Mouse (Mus musculus): ENCODE results near the gene Crtc1. TPM values are rescaled to one million over a fixed set of nuclear protein-coding genes. Genes with fewer than 3 reads are reported as not detected.
A peak's percentile ranks its signal among the peaks of the same experiment; 100 is the strongest.

Crtc1 gene
- polyA plus RNA-seq, 1 experiment from 2014 or later = 56.3 TPM

- WGBS = 87% methylated on average over 8 of the region's 8 CpGs
Observed at GRCm38 (mm10) chr8:70394269-70394998, 44.9 kb downstream of the Crtc1 start.

DNA sequence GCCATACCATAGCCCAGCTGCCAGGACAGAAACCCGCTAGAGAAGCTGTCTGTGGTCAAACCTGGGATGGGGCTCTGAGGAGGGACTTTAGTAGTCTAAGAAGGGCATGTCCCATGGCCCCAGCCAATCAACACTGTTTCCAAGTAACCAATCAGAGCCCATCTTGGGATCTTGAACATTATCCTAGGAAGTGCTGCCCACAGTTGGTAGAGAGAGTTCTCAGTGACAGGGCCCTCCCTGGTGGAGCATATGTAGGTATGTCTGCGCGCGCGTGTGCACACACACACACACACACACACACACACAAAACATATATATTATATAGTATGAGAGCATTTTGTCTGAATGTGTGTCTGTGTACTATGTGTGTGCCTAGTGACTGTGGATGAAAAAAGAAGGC, 46.3 kb downstream of the Crtc1 start:
- Histone ChIP-seq H3K27me3 (ENCODE audit: control insufficient read depth, insufficient read depth, low read depth, low read length) (no peaks in the 10 kb centered on the region), H3K4me2 (ENCODE audit: low read length) (no peak overlapping the region), H3K4me3 (ENCODE audit: low read depth, low read length) (no peak overlapping the region), H3K9me3 (replicated peaks; ENCODE audit: control insufficient read depth, low read length, poor library complexity, severe bottlenecking) (no peaks in the 10 kb centered on the region), H3K36me3 (ENCODE audit: control insufficient read depth, insufficient read depth, low read length) (peaks cover 15% of the 10 kb centered on the region), H3K4me1 (ENCODE audit: control insufficient read depth, insufficient read depth, low read length) (no peaks in the 10 kb centered on the region), H3K9ac (ENCODE audit: low read depth, low read length) (no peak overlapping the region), H3K27ac (ENCODE audit: low read length) (no peak overlapping the region)
- no peak for ATAC-seq
- WGBS = 81% methylated on average over 5 of the region's 5 CpGs

More at GRCm38 (mm10) chr8:70394269-70394998, 44.9 kb downstream of the Crtc1 start:
- Histone ChIP-seq H3K27ac (ENCODE audit: low read length) (no peak overlapping the region), H3K4me1 (ENCODE audit: control insufficient read depth, insufficient read depth, low read length) (no peaks in the 10 kb centered on the region), H3K4me2 (ENCODE audit: low read length) (no peak overlapping the region), H3K4me3 (ENCODE audit: low read depth, low read length) (no peak overlapping the region), H3K9me3 (replicated peaks; ENCODE audit: control insufficient read depth, low read length, poor library complexity, severe bottlenecking) (no peaks in the 10 kb centered on the region), H3K9ac (ENCODE audit: low read depth, low read length) (0 out of 2 replicates have a peak overlapping the region, but pooled peaks have one; percentile 3), H3K36me3 (ENCODE audit: control insufficient read depth, insufficient read depth, low read length) (peaks cover 15% of the 10 kb centered on the region; the same call in 1 of the 2 replicates), H3K27me3 (ENCODE audit: control insufficient read depth, insufficient read depth, low read depth, low read length) (no peaks in the 10 kb centered on the region)
- no peak for ATAC-seq

- no peak for ATAC-seq
- H3K4me2 ChIP-seq (ENCODE audit: low read length) = no peak overlapping the region
Observed at GRCm38 (mm10) chr8:70389678-70390077, 49.7 kb downstream of the Crtc1 start.

GRCm38 (mm10) chr8:70383287-70383686, 56.1 kb downstream of the Crtc1 start:
- no peaks in the 10 kb centered on the region for H3K4me1 ChIP-seq (ENCODE audit: control insufficient read depth, insufficient read depth, low read length)
- H3K4me3 ChIP-seq (ENCODE audit: low read depth, low read length) = no peak overlapping the region
- H3K36me3 ChIP-seq (ENCODE audit: control insufficient read depth, insufficient read depth, low read length) = peaks cover 35% of the 10 kb centered on the region; the same call in 1 of the 2 replicates
- 46% methylated on average over 3 of the region's 3 CpGs for WGBS
- H3K27me3 ChIP-seq (ENCODE audit: control insufficient read depth, insufficient read depth, low read depth, low read length) = peaks cover 15% of the 10 kb centered on the region
- H3K4me2 ChIP-seq (ENCODE audit: low read length) = no peak overlapping the region
- H3K9me3 ChIP-seq (replicated peaks; ENCODE audit: control insufficient read depth, low read length, poor library complexity, severe bottlenecking) = no peaks in the 10 kb centered on the region
- H3K9ac ChIP-seq (ENCODE audit: low read depth, low read length) = no peak overlapping the region
- no peak for ATAC-seq
- H3K27ac ChIP-seq (ENCODE audit: low read length) = no peak overlapping the region

More at GRCm38 (mm10) chr8:70389678-70390077, 49.7 kb downstream of the Crtc1 start:
- Histone ChIP-seq H3K9me3 (replicated peaks; ENCODE audit: control insufficient read depth, low read length, poor library complexity, severe bottlenecking) (no peaks in the 10 kb centered on the region), H3K36me3 (ENCODE audit: control insufficient read depth, insufficient read depth, low read length) (peaks cover 34% of the 10 kb centered on the region), H3K4me3 (ENCODE audit: low read depth, low read length) (no peak overlapping the region), H3K4me1 (ENCODE audit: control insufficient read depth, insufficient read depth, low read length) (no peaks in the 10 kb centered on the region), H3K27me3 (ENCODE audit: control insufficient read depth, insufficient read depth, low read depth, low read length) (no peaks in the 10 kb centered on the region), H3K9ac (ENCODE audit: low read depth, low read length) (0 out of 2 replicates have a peak overlapping the region, but pooled peaks have one; percentile 8), H3K27ac (ENCODE audit: low read length) (no peak overlapping the region)
- 96% methylated on average over 2 of the region's 2 CpGs for WGBS

- H3K9ac ChIP-seq (ENCODE audit: low read depth, low read length) = no peak overlapping the region
- peaks cover 45% of the 10 kb centered on the region for H3K27me3 ChIP-seq (ENCODE audit: control insufficient read depth, insufficient read depth, low read depth, low read length)
- no peak for ATAC-seq
- 87% methylated on average over 12 of the region's 12 CpGs for WGBS
- no peaks in the 10 kb centered on the region for H3K9me3 ChIP-seq (replicated peaks; ENCODE audit: control insufficient read depth, low read length, poor library complexity, severe bottlenecking)
- H3K4me2 ChIP-seq (ENCODE audit: low read length) = no peak overlapping the region
- no peak overlapping the region for H3K27ac ChIP-seq (ENCODE audit: low read length)
- peaks cover 3% of the 10 kb centered on the region; the same call in 1 of the 2 replicates for H3K4me1 ChIP-seq (ENCODE audit: control insufficient read depth, insufficient read depth, low read length)
- peaks cover 10% of the 10 kb centered on the region; the same call in 1 of the 2 replicates for H3K36me3 ChIP-seq (ENCODE audit: control insufficient read depth, insufficient read depth, low read length)
- no peak overlapping the region for H3K4me3 ChIP-seq (ENCODE audit: low read depth, low read length)
Observed at GRCm38 (mm10) chr8:70380069-70380468, 59.3 kb downstream of the Crtc1 start.

DNA sequence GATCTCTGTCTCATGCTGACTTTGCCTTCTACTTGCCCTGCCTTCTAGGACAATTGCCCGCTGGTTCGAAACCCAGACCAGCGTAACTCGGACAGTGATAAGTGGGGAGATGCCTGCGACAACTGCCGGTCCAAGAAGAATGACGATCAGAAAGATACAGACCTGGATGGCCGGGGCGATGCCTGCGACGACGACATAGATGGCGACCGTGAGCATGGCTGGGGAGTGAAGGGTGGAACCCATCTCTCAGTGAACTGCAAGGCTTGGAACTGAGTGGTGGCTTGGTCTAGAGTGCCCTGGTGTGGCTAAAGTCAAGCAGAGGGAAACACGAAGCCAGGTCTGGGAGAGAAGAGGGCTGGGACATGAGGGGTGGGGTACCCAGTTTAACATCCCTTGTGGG, 62.3 kb downstream of the Crtc1 start:
- Histone ChIP-seq H3K36me3 (ENCODE audit: control insufficient read depth, insufficient read depth, low read length) (no peaks in the 10 kb centered on the region), H3K9me3 (replicated peaks; ENCODE audit: control insufficient read depth, low read length, poor library complexity, severe bottlenecking) (no peaks in the 10 kb centered on the region), H3K4me2 (ENCODE audit: low read length) (no peak overlapping the region), H3K27me3 (ENCODE audit: control insufficient read depth, insufficient read depth, low read depth, low read length) (peaks cover 69% of the 10 kb centered on the region), H3K4me1 (ENCODE audit: control insufficient read depth, insufficient read depth, low read length) (peaks cover 15% of the 10 kb centered on the region), H3K4me3 (ENCODE audit: low read depth, low read length) (no peak overlapping the region), H3K9ac (ENCODE audit: low read depth, low read length) (no peak overlapping the region), H3K27ac (ENCODE audit: low read length) (no peak overlapping the region)
- no peak for ATAC-seq
- 13% methylated on average over 15 of the region's 15 CpGs for WGBS

DNA sequence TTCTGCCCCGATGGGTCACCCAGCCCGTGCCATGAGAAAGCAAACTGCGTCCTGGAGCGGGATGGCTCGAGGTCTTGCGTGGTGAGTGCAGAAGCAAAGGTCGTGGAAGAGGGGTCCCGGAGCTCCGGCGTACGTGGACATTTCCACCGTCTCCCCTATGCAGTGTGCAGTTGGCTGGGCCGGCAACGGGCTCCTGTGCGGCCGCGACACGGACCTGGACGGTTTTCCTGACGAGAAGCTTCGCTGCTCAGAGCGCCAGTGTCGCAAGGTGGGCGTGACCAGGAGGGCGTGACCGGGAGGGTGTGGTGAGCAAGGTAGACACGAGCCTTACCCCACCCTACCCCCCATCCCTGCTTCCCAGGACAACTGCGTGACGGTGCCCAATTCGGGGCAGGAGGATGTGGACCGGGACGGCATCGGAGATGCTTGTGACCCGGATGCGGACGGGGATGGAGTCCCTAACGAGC, 63.1 kb downstream of the Crtc1 start:
- peaks cover 15% of the 10 kb centered on the region for H3K4me1 ChIP-seq (ENCODE audit: control insufficient read depth, insufficient read depth, low read length)
- H3K4me2 ChIP-seq (ENCODE audit: low read length) = no peak overlapping the region
- no peak overlapping the region for H3K4me3 ChIP-seq (ENCODE audit: low read depth, low read length)
- H3K36me3 ChIP-seq (ENCODE audit: control insufficient read depth, insufficient read depth, low read length) = no peaks in the 10 kb centered on the region
- no peak for ATAC-seq
- H3K27me3 ChIP-seq (ENCODE audit: control insufficient read depth, insufficient read depth, low read depth, low read length) = peaks cover 76% of the 10 kb centered on the region
- no peak overlapping the region for H3K27ac ChIP-seq (ENCODE audit: low read length)
- H3K9me3 ChIP-seq (replicated peaks; ENCODE audit: control insufficient read depth, low read length, poor library complexity, severe bottlenecking) = no peaks in the 10 kb centered on the region
- H3K9ac ChIP-seq (ENCODE audit: low read depth, low read length) = no peak overlapping the region
- WGBS = 7% methylated on average over 37 of the region's 37 CpGs

- Histone ChIP-seq H3K27ac (ENCODE audit: low read length) (no peak overlapping the region), H3K4me3 (ENCODE audit: low read depth, low read length) (no peak overlapping the region)
- 7% methylated on average over 35 of the region's 35 CpGs for WGBS
Observed at GRCm38 (mm10) chr8:70375212-70375859, 64.0 kb downstream of the Crtc1 start.

More at GRCm38 (mm10) chr8:70375212-70375859, 64.0 kb downstream of the Crtc1 start:
- no peaks in the 10 kb centered on the region for H3K36me3 ChIP-seq (ENCODE audit: control insufficient read depth, insufficient read depth, low read length)
- peaks cover 76% of the 10 kb centered on the region for H3K27me3 ChIP-seq (ENCODE audit: control insufficient read depth, insufficient read depth, low read depth, low read length)
- H3K4me2 ChIP-seq (ENCODE audit: low read length) = no peak overlapping the region; the same call in 1 of the 2 replicates
- H3K9ac ChIP-seq (ENCODE audit: low read depth, low read length) = no peak overlapping the region
- peaks cover 15% of the 10 kb centered on the region for H3K4me1 ChIP-seq (ENCODE audit: control insufficient read depth, insufficient read depth, low read length)
- no peaks in the 10 kb centered on the region for H3K9me3 ChIP-seq (replicated peaks; ENCODE audit: control insufficient read depth, low read length, poor library complexity, severe bottlenecking)
- no peak for ATAC-seq
